Mouse (Mus musculus) layer of hippocampus, postnatal 10 days (tissue): Measurements from ENCODE around the gene Camk2d. TPM values are rescaled to one million over a fixed set of nuclear protein-coding genes. Genes with fewer than 3 reads are reported as not detected.

ENCODE experiments used
- DNase-seq, 2 experiments: peaks; one replicate each; pipeline ENCODE4 v3.0.0; 2021; ENCODE audit warnings: low spot score in 2 of 2
- total RNA-seq, 2 experiments: library from RNA; stranded (reverse); gene quantifications; 2 replicates each; pipeline ENCODE4 v1.2.3; 2021

Gene Camk2d
- total RNA-seq, 2 experiments from 2014 or later, result 67.3 to 73.7 TPM

- DNase-seq, result no peak
Observed at GRCm38 (mm10) chr3:126643071-126644010, 47.2 kb downstream of the Camk2d start.

- no peak for DNase-seq
Observed at GRCm38 (mm10) chr3:126650332-126650731, 54.2 kb downstream of the Camk2d start.

DNA sequence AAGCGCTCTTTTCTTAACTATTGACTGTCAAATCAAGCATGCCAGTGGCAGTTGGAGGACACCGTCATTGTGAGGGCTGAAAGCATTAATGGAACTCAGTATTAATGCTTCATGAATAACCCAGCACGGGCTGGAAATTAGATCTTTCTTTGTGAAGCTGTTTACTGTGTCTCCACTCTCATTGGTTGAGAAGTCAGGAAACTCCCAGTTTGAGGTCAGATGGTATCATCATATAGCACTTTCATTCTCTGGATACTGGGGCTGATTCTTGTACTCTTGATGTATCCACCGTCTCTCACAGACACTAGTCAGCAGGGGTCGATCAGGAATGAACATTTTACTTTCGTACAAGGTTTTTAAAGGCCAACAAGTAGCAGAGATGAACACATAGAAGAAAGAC lies 54.6 kb downstream of the Camk2d start:
- DNase-seq, result no peak

- DNase-seq, result no peak
Observed at GRCm38 (mm10) chr3:126652361-126652760, 56.3 kb downstream of the Camk2d start.

GRCm38 (mm10) chr3:126653118-126653517 lies 57.0 kb downstream of the Camk2d start:
- no peak for DNase-seq

DNA sequence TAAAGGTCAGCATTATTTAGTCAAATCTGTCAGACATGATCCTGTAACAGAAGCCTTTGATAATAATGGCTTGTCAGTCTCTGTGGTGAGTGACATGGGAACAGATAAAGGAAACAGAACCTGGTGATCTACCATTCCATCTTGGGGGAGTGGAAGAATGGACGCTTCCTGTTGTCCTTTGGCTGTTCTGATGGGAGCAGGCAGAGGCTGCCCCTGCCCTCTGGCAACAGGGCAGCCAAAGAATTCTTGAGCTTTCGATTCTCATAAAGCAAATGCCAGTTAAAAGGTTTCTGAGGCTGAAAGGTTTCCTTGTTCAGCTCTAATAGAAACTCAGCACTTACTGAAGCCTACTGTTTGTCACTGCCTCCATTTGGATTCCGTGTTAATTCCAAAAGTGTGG lies 60.1 kb downstream of the Camk2d start:
- DNase-seq, result no peak

GRCm38 (mm10) chr3:126657895-126658294 lies 61.8 kb downstream of the Camk2d start:
- no peak for DNase-seq

GRCm38 (mm10) chr3:126658791-126659190 lies 62.7 kb downstream of the Camk2d start:
- DNase-seq, result no peak

DNA sequence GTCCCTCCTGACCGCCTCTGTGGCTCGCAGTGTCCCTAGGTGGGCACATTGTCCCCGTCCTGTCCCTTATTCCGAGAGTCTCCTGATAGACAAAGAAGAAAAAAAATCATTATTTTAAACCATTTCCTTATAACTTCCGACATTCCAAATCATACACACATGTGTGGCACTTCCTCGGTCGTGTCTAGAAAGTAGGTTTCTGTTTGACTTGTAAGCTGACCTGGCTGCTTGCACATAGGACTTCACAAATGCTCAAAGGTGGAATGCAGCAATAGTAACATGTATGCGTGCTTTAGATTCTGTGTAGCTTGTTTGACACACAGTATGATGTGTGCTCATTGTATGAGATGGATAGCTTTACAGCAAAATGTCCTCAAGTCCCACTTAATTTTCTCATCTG lies 63.1 kb downstream of the Camk2d start:
- no peak for DNase-seq

- DNase-seq, result no peak
Observed at GRCm38 (mm10) chr3:126659832-126660564, 63.9 kb downstream of the Camk2d start.

GRCm38 (mm10) chr3:126660575-126660974 lies 64.5 kb downstream of the Camk2d start:
- DNase-seq, result no peak

GRCm38 (mm10) chr3:126660986-126661385 lies 64.9 kb downstream of the Camk2d start:
- DNase-seq, result no peak

- DNase-seq, result no peak
Observed at GRCm38 (mm10) chr3:126661920-126662319, 65.8 kb downstream of the Camk2d start.

DNA sequence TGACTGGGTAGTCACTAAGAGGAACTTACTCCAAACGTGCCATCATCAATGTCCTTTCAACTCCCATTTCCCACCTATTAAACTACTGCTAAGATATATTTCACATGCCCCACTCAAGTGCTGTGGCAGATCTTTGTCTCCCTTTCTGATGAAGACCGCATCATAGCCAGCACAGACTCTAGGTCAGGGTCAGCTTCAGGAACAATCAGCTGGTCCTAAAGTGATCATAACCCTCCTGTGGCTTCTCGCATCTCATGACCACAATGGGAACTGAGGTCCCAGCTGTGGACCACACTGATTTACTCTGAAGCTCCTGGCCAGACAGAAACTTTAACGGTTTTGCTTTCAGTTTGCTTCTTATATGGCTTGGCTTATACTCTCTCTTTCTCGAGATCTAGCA lies 67.3 kb downstream of the Camk2d start:
- DNase-seq, result no peak

DNA sequence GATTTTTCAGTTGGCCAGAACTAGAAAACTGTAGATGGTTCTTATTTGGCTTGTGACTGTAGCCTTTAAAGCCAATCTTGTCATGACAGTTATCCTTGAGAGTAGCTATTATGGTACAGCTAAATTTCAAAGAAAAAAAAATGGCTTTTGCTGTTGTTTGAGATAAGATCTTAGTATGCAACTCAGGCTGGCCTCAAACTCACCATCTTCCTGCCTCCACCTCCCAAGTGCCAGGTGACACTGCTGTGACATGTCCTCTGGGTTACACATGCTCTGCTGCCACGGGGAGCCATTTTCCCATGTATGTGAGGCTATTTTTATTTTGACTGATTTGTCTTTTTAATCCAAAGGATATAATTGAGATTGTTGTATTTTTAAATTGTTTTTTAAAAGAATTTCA lies 69.8 kb downstream of the Camk2d start:
- no peak for DNase-seq

DNA sequence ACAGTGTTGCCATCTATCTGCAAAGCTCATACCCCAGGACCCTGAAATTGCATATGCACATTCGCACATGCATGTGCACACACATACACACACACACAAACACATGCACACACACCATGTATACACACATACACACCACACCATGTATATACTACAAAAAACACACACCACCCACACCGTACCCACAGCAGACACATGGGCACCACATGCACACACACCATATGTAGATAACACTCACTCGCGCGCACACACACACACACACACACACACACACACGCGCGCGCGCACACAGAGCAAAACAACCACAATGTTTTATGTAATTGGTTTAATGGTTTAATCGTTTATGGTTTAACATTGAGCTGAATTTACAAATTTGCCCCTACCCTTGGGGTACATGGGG lies 70.9 kb downstream of the Camk2d start:
- DNase-seq, result no peak

DNA sequence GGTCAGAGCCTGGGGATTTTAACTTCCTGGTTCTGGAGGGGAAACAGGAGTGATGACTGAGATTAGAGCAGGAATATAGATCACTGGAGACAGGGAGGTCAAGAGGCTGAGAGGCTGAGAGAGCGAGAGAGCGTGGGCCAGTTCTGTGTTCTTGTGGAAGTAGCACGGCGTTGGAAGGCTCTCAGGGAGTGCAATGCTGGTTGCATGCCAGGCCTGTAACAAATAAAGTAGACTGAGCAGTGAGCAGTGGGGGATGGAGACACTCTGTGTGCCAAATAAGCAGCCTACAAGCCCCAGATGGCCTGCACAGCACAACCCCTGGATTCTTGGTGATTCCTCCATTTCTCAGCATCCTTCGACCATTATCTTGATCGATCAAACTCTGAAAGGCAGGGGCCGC lies 71.3 kb downstream of the Camk2d start:
- DNase-seq, result peak; percentile 33 to 49

DNA sequence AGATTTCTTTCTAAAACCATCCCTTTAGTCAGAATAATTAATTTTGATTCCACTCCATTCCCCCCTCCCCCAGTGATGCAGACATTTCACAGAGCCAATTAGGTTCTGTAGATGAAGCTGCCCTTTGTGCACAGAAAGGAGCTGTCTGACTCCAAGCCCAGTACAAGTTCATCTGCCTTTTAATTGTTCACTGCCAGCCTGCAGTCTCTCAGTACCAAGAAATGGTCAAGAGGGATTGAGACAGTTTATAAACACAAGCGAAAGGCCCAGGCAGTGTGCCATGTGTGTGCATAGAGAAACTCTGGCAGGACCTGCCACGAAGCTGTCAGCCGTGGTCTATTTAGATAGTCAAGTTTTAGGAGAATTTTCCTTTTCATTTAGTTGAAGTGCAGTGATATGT lies 72.0 kb downstream of the Camk2d start:
- DNase-seq, result no peak

GRCm38 (mm10) chr3:126668692-126669091 lies 72.6 kb downstream of the Camk2d start:
- no peak for DNase-seq

- DNase-seq, result no peak
Observed at GRCm38 (mm10) chr3:126670413-126670812, 74.3 kb downstream of the Camk2d start.

DNA sequence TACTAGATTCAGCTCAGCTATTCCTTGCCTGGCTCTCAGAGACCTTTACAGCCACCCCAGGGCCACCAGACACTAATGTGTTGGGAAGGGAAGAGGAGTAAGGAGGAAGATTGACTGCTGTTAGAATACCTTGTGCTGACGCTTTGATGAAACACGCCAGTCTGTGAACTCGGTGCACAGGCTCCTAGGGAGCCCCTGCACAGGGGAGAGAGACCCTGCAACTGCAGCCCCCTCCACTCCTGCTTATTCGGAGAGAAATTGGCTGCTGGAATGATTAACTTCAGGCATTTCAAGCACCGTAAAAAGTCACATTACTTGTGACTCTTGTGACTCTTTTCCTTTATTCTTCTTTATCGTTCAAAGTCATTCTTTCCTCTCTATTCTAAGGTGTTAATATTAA lies 75.2 kb downstream of the Camk2d start:
- no peak for DNase-seq

- DNase-seq, result no peak
Observed at GRCm38 (mm10) chr3:126681051-126681450, 84.9 kb downstream of the Camk2d start.
